Mouse (Mus musculus): ENCODE data around the gene Jtb.

- TF ChIP-seq GATA1 (IDR thresholded peaks at IDR 0.05; ENCODE audit: low read length) = no peak
- TF ChIP-seq TAL1 (IDR thresholded peaks at IDR 0.05; ENCODE audit: low read length) = no peak
These were observed 47.8 kb downstream of the Jtb start for GRCm38 (mm10) chr3:90279216-90279615.

Measured in erythroblast, embryonic 14.5 days (primary cell).